Mouse (Mus musculus): Measurements from ENCODE around the gene Elovl5. TPM values are rescaled to one million over a fixed set of nuclear protein-coding genes. Genes with fewer than 3 reads are reported as not detected.

Elovl5 gene
- total RNA-seq, 2 experiments from 2014 or later = 68.9 to 74.6 TPM

DNA sequence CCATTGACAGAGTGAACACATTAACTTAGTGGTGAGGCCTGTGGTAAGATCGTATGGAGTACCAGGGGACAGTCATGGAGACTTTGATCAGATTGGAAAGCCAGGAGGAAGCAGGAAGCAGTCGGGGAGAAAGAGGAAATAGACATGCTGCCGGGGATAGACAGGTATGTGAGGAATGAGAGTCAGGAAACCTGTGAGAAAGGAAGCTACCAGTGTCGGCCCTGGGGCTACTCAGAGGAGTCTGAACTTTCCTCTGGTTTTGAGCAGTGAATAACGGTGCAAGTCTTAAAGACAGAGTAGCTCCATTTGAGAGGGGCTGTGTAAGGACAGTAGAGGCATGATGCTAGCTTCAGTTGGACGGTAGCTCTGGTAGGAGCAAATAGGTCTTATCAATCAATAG lies 10.3 kb downstream of the Elovl5 start:
- DNase-seq (ENCODE audit: extremely low spot score in 1 of 2, low spot score in 1 of 2) = no peak

- no peak for DNase-seq (ENCODE audit: extremely low spot score in 1 of 2, low spot score in 1 of 2)
Measured at GRCm38 (mm10) chr9:77928769-77929168, 11.6 kb downstream of the Elovl5 start.

DNA sequence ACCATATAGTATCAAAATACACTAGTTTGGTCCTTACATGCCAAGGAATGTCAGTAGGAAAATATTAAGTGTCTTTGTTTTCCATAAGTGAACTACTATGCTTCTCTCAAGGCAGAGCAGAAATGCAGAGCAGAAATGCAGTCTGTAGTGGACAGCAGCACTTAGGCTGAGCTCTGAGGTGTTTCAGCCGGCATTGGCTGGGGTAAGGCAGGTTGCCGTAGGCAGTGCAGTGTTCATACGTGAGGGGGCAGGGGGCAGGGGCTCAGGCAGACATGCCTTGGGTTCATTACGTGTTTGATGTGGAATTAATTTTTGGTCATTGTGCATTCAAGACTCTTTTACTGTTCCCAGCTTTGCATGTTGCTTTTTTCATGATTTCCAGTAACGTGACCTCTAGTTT lies 12.1 kb downstream of the Elovl5 start:
- DNase-seq (ENCODE audit: extremely low spot score in 1 of 2, low spot score in 1 of 2) = no peak

GRCm38 (mm10) chr9:77930036-77930859 lies 13.1 kb downstream of the Elovl5 start:
- DNase-seq (ENCODE audit: extremely low spot score in 1 of 2, low spot score in 1 of 2) = no peak

GRCm38 (mm10) chr9:77930860-77931184 lies 13.7 kb downstream of the Elovl5 start:
- DNase-seq (ENCODE audit: extremely low spot score in 1 of 2, low spot score in 1 of 2) = no peak

- DNase-seq (ENCODE audit: extremely low spot score in 1 of 2, low spot score in 1 of 2) = no peak
Measured at GRCm38 (mm10) chr9:77931740-77932139, 14.6 kb downstream of the Elovl5 start.

DNA sequence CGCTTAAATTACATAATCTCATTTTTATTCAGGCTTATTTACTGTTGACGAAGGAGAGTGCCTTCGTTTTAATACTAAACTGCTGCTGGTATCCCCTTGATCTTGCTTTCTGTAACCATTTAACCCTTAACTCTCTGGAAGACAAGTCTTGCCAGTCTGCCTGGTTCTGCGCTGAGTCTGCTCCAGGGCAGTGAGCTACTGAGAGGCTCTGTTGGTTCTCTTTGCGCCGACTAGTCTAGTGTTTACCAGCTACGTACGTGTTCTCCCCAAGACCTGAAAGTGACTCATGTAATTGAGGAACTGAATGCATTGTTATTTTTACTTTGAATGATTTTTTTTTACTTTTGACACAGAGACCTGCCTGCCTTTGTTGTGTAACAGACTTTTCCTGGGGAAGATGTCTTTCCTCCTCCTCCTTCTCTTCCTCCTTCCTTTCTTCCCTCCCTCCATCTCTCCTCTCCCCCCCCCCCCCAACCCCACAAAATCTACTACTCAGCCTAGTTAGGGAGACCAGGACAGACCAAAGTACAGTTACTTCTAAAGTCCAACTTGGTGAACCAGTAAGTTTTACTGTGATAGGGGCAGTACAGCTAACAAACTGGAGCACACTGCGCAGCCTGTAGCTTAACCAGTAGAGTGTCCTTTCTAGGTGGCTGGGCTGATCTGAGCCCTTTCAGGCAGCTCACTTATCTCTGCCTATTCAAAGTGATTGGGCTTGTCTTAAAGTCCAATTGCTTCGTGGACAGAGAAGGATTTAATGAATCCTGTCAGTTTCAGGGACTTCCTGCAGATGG lies 18.9 kb downstream of the Elovl5 start:
- DNase-seq (ENCODE audit: extremely low spot score in 1 of 2, low spot score in 1 of 2) = no peak

DNA sequence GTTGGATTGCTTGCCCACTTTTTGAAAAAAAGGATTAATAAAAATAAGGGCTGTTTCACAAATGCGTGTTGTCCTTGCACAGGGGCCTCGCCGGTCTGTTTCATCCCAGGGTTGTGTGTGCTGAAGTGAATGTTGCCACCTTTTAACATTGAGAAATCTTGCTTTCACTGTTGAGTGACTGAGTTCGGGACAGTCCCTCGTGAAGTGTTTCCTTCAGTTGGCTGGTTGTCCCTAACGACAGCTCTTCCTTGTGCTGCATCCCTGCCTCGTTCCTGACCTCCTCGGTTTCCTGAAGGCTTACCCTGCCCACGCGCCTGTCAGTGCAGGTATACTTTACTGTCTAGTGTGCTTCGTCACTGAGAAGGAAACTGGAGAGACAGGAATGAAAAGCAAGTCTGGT lies 20.7 kb downstream of the Elovl5 start:
- DNase-seq (ENCODE audit: extremely low spot score in 1 of 2, low spot score in 1 of 2) = no peak

DNA sequence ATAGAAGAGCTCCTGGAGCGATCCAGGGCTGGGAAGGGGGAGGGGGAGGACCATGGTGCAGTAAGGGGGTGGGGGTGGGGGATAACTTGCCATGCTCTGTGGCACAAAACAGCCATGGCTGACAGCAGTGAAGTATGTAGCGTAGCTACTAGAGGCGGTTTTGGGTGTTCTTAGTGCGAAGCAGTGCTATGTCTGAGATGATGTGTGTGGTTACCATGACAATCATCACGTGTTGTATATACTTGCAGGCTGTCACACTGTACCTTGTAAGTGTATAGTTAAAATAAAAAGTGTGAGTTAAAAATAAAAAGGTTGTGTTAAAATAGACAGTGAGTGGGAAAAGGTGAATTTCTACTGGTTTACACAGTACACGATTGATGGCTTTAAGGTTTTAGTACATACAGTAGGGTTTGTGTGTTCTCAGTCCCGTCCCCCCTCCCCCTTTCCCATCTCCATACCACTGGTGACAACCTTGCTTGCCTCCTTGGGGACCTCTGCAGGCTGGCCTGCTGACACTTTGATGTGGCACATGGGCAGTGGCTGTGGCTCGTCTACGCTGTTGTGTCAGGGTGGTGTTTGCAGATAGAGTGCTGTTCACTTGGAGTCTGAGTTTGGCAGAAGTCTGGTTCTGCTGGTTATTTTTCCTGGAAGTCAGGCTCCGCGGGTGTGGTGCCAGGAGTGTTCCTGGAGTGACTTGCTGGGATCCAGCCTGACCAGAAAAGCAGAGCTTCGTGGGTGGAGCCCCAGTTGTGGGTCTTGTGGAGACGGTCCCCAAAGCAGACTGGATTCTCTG lies 21.8 kb downstream of the Elovl5 start:
- DNase-seq (ENCODE audit: extremely low spot score in 1 of 2, low spot score in 1 of 2) = no peak

DNA sequence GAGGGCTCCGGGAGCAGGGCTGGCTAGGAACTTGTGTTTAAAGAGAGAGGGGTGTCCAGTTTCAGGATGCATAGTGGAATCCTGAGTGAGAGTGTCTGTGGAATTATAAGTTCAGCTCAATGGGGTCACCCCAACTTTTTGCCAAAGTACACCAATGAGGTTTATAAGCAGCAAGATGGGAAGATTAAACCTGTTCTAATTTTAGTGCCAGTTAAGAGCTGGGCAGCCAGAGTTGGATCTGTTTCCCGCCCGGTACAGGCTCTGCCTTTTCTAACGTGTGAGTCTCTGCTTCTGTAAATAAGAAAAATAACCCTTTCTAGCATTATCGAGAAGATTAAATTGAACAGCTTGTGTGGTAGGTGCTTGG lies 22.4 kb downstream of the Elovl5 start:
- no peak for DNase-seq (ENCODE audit: extremely low spot score in 1 of 2, low spot score in 1 of 2)

DNA sequence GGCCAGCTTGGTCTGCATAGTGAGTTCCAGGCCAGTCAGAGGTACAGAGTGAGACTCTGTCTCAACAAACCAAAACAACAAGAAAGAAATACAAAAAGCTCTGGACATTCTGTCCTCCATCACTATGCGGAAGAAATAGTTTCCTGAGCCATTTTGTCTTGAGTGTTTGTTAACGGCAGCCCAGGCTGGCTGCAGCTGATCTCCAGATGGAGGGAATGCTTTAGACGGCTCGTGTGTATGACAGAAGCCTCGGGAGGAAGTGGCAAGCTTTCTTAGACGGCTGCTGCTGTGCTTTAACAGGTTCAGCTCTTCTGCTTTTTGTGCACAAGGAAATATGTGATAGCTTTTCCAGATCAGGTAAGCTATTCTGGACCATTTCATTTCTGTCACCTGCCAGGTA lies 23.9 kb downstream of the Elovl5 start:
- DNase-seq (ENCODE audit: extremely low spot score in 1 of 2, low spot score in 1 of 2) = no peak

DNA sequence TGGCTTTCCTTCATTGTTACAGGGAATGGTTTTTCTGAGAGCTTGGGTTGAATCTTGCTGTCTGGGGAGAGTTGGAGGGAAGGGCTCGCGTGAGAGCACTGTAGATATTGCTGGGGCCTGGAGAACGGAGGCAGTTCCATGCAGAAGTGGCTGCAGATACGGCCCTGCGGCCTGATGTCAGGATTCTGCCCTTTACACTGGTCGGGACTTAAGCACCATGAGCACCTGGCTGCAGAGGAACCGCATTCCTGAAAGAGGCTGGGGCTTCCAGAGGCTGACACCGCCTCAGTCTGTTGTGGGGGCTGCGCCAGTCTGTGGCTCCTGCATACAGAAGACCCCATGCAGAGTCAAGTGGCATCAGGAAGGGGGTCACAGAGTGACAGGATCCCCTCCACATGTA lies 24.7 kb downstream of the Elovl5 start:
- no peak for DNase-seq (ENCODE audit: extremely low spot score in 1 of 2, low spot score in 1 of 2)

- no peak for DNase-seq (ENCODE audit: extremely low spot score in 1 of 2, low spot score in 1 of 2)
Measured at GRCm38 (mm10) chr9:77942411-77942810, 25.2 kb downstream of the Elovl5 start.

DNA sequence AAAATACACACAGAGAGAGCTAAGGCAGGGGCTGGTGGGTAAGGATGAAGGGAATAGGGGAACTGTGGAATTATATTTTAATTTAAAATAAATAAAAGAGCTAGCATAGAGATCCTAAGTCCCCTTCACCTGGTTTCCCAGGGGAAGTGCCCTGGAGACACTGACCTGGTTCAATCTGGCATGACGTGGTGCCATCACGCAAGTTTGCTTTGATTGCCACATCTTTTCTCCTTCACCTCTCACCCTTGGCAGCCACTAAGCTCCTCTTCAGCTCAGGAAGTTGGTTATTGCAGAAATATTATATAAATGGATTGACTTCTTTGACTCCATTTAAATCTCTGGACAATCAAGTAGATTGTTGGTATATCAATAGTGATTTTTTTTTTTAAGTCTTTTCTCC lies 26.2 kb downstream of the Elovl5 start:
- DNase-seq (ENCODE audit: extremely low spot score in 1 of 2, low spot score in 1 of 2) = no peak

DNA sequence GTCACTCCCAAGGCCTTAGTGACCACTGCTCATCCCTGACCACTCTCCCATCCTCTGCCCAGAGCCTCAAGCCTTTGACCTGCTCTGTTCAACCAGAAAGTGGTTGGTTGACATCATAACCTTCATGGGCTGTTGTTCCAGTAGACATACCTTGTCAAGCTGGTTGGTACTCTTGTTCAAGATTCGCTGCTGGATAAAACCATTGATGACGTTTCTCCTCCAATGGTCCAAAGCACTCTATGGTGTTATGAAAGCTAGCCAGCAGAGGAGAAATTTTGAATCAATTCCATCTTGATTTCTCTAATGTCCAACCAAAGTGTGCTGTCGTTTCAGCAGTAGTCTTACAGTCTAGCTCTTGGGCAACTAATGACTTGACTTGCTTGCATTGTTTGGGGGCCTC lies 27.0 kb downstream of the Elovl5 start:
- no peak for DNase-seq (ENCODE audit: extremely low spot score in 1 of 2, low spot score in 1 of 2)

DNA sequence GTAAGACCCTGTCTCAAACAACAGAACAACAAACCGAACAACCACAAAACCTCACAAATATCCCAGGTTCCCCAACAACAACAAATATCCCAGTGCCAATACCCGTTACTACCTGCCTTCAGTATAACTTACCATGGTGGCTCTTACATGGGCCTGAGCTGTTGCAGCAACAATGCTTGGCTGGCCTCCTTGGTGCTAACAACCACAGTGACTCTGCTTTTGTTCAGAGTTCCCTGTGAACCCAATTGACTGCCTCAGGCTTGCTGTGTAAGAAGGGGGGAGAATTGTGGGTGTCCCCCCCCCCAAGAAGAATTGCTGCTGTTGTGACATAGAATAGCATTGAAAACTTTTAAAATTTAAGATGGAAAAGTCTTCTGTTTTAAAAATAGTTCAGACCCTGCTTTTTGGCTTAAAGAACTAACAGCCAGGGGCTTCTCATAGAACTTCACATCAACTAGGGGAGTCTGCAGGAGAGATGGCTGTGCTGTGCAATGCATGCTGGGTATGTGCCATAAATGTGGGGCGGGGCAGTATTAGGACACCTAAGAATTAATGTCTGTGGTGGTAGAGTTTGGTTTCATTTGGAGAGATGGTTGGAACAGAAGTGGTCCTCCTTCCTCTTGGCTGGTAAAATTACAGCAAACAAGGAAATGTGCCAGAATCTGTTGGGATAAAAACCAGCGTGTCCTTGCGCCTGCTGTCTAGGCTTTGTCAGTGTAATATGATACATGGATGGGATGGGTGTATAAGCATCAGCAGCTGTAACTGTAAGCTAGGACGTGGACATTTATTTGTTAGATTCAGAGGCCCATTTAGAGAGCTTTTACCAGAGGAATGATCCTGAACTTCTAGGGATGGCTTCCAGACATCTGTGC lies 28.9 kb downstream of the Elovl5 start:
- no peak for DNase-seq (ENCODE audit: extremely low spot score in 1 of 2, low spot score in 1 of 2)

- DNase-seq (ENCODE audit: extremely low spot score in 1 of 2, low spot score in 1 of 2) = no peak
Measured at GRCm38 (mm10) chr9:77948214-77948613, 31.1 kb downstream of the Elovl5 start.

DNA sequence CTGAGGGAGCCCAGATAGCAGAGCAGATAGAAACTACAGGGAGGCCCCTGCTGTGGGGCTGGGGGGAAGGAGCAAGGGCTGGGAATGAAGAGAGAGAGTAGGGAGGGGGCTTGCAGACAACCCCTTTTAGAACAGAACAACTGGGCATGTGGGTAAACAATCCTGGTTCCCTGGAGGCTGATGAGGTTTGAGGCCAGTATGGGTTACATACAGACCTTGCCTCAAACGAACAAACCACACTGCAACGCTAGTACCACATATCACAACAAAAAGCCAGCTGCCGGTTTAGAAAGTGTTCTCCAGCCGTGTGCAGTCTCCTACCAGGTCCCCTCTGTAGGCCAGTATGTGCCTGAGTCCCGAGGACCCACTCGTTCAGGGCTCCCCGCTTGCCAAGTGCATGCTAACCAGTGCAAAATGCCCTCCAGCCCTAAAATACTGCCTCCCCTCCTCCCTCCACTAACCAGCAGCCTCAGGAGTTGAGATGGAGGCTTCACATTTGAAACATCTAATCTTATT lies 32.6 kb downstream of the Elovl5 start:
- DNase-seq (ENCODE audit: extremely low spot score in 1 of 2, low spot score in 1 of 2) = no peak

- DNase-seq (ENCODE audit: extremely low spot score in 1 of 2, low spot score in 1 of 2) = no peak
Measured at GRCm38 (mm10) chr9:77950841-77951475, 33.8 kb downstream of the Elovl5 start.

GRCm38 (mm10) chr9:77951971-77952370 lies 34.8 kb downstream of the Elovl5 start:
- DNase-seq (ENCODE audit: extremely low spot score in 1 of 2, low spot score in 1 of 2) = no peak

Measured in layer of hippocampus, postnatal 25 days (tissue).